Mouse (Mus musculus) liver, embryonic 12.5 days (tissue): Measurements from ENCODE around the gene Arid5b. TPM values are rescaled to one million over a fixed set of nuclear protein-coding genes. Genes with fewer than 3 reads are reported as not detected.

Experiments used
- ATAC-seq: fragments of 200-750 bp; cut with Nextera tagmentation; 2 replicates; pipeline ENCODE4 v1.8.0; 2017; ENCODE audit warnings: moderate number of reproducible peaks, mild to moderate bottlenecking, moderate library complexity
- H3K27ac ChIP-seq: fragments of 300-500 bp; sonication (generic); 2 replicates; pipeline ENCODE4 v1.5.1; 2016; ENCODE audit warnings: mild to moderate bottlenecking
- H3K27me3 ChIP-seq: fragments of 300-500 bp; sonication (generic); replicated peaks from 2 replicates; pipeline ENCODE4 v1.6.1; 2016; ENCODE audit warnings: mild to moderate bottlenecking, moderate library complexity
- H3K36me3 ChIP-seq: fragments of 300-500 bp; sonication (generic); 2 replicates; pipeline ENCODE4 v1.6.1; 2016; ENCODE audit warnings: mild to moderate bottlenecking, moderate library complexity
- H3K4me1 ChIP-seq: fragments of 300-500 bp; sonication (generic); 2 replicates; pipeline ENCODE4 v1.6.1; 2016
- H3K4me2 ChIP-seq: fragments of 300-500 bp; sonication (generic); 2 replicates; pipeline ENCODE4 v1.6.1; 2016; ENCODE audit warnings: mild to moderate bottlenecking, moderate library complexity
- H3K4me3 ChIP-seq: fragments of 300-500 bp; sonication (generic); 2 replicates; pipeline ENCODE4 v1.5.1; 2016; ENCODE audit warnings: mild to moderate bottlenecking, moderate library complexity
- H3K9ac ChIP-seq: fragments of 300-500 bp; sonication (generic); 2 replicates; pipeline ENCODE4 v1.6.1; 2016; ENCODE audit warnings: mild to moderate bottlenecking, moderate library complexity
- H3K9me3 ChIP-seq: fragments of 300-500 bp; sonication (generic); replicated peaks from 2 replicates; pipeline ENCODE4 v1.6.1; 2016; ENCODE audit warnings: mild to moderate bottlenecking, moderate library complexity
- WGBS: fragments of 180-500 bp; shearing (Covaris S2); methylation state at CpG from one replicate; pipeline ENCODE4 v1.1.7; 2016; ENCODE audit not compliant: insufficient replicate concordance; 5-methylcytosine and 5-hydroxymethylcytosine counted together
- polyA plus RNA-seq: library from polyadenylated mRNA; unstranded; fragments of >200 nt; fragmentation: Nextera tagmentation; extraction: Ambion mirVana; gene quantifications from 2 replicates; pipeline ENCODE4 v1.2.1, GENCODE M21; 2016

Gene Arid5b
- polyA plus RNA-seq, 1 experiment from 2014 or later: 7.2 TPM

DNA sequence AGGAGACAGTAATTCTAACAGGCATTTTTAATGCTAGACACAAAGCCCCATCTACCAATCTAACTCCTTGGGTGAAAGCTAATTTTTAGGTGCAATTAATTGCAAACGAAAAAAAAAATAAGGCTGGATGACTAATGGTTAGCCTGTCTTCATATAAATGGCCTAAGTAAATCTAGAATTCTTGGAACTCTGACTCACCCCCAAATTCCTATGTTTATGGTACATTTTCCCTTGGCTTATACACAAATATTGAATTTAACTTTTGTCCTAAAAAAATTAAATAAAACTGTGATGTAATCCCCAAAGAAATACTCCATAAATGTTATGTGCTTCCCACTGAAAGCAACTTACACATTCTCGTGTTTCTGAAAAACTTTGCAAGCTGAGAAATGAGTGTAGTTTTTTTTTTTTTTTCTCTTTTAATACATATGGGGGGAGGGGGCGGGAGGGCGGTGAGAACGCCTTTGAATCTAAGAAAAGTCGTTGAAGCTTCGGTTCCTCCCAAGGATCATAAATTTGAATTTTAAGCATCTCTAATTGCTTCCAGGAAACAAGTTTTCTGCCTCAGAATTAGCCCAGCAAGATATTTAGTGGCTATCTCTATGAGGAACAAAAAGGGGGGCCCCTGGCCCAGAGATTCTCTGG lies 31.8 kb downstream of the Arid5b start:
- no peaks in the 10 kb centered on the region for H3K9me3 ChIP-seq
- peaks cover 6% of the 10 kb centered on the region for H3K4me1 ChIP-seq
- H3K9ac ChIP-seq: no peak overlapping the region
- no peak overlapping the region for H3K4me2 ChIP-seq
- WGBS: 62% methylated on average over 7 of the region's 7 CpGs
- H3K27me3 ChIP-seq: no peaks in the 10 kb centered on the region
- H3K4me3 ChIP-seq: no peak overlapping the region
- H3K27ac ChIP-seq: no peak overlapping the region
- peaks cover 10% of the 10 kb centered on the region; the same call in 1 of the 2 replicates for H3K36me3 ChIP-seq
- ATAC-seq: no peak

DNA sequence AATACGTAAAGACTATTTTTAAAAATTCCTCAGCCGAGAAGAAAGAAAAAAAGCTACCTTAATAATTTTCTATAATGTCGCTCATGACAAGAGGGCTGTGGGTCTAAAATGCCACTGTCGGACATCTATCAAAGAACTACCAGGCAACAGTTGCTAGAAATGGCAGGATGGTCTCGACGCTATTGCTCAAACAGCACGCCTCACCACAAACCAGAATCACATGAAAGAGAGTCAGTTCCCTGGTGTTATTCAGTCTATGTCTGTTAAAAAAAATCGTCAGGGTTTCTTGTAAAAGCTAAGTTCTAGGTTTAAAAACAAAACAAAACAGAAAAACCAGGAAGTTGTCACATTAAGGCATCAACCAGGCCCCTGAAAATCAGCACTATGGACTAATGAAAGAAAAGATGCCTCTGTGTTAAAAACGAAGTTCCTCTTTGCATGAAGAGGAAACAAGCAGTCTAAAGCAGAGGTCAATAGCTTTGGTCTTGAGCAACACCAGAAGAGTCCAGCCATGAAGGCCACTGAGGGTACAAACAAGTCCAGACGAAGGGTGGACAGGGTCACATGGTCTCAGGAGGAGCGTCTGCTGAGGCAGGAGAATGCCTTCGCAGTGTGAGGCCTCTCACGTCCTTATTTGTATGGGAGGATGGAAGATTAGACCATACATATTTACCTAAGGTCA lies 37.6 kb downstream of the Arid5b start:
- Histone ChIP-seq H3K9ac (no peak overlapping the region), H3K9me3 (no peaks in the 10 kb centered on the region), H3K4me3 (no peak overlapping the region), H3K27me3 (no peaks in the 10 kb centered on the region), H3K4me1 (no peaks in the 10 kb centered on the region), H3K36me3 (peaks cover 15% of the 10 kb centered on the region; the same call in 1 of the 2 replicates), H3K27ac (no peak overlapping the region), H3K4me2 (no peak overlapping the region)
- ATAC-seq: no peak
- 49% methylated on average over 13 of the region's 13 CpGs for WGBS

GRCm38 (mm10) chr10:68240094-68240803 lies 38.3 kb downstream of the Arid5b start:
- 61% methylated on average over 3 of the region's 3 CpGs for WGBS
- no peak overlapping the region for H3K27ac ChIP-seq
- H3K4me2 ChIP-seq: no peak overlapping the region
- H3K36me3 ChIP-seq: peaks cover 15% of the 10 kb centered on the region; the same call in 1 of the 2 replicates
- H3K4me3 ChIP-seq: no peak overlapping the region
- H3K9ac ChIP-seq: no peak overlapping the region
- H3K9me3 ChIP-seq: no peaks in the 10 kb centered on the region
- ATAC-seq: no peak
- no peaks in the 10 kb centered on the region for H3K4me1 ChIP-seq
- no peaks in the 10 kb centered on the region for H3K27me3 ChIP-seq

DNA sequence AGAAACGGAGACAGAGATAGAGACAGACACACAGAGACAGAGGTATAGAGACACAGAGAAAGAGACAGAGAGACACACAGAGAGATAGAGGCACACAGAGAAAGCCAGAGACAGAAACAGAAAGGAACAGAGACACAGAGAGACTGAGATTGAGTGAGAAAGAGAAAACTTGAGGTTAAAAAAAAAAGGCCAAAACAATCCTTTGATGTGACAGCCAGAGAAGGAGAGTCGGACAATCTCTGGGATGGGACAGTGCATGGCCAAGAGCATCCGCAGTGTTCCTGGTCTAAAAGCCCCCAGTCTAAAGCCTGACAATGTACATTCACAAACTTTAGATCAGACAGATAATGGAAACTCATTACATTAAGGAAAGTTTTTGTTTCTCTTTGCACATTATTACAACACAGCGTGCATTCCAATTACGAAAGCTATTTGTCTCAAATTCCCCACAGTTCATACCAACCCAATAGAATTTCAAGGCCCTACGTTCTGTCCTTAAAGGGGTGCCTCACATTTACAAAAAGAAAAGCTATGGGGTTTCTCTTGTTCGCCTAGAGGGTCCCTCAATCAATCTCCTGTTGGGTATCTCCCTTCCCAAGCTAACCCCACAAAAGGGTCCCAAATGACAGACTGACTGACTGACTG lies 39.0 kb downstream of the Arid5b start:
- no peak overlapping the region for H3K9ac ChIP-seq
- peaks cover 15% of the 10 kb centered on the region; the same call in 1 of the 2 replicates for H3K36me3 ChIP-seq
- no peak overlapping the region for H3K4me2 ChIP-seq
- H3K4me3 ChIP-seq: no peak overlapping the region
- no peak for ATAC-seq
- no peak overlapping the region; the same call in 1 of the 2 replicates for H3K27ac ChIP-seq
- no peaks in the 10 kb centered on the region for H3K4me1 ChIP-seq
- no peaks in the 10 kb centered on the region for H3K9me3 ChIP-seq
- 69% methylated on average over 7 of the region's 7 CpGs for WGBS
- H3K27me3 ChIP-seq: no peaks in the 10 kb centered on the region

- H3K4me3 ChIP-seq: no peak overlapping the region
- H3K27ac ChIP-seq: no peak overlapping the region; the same call in 1 of the 2 replicates
- no peak for ATAC-seq
- no peak overlapping the region for H3K9ac ChIP-seq
- H3K4me1 ChIP-seq: no peaks in the 10 kb centered on the region
- peaks cover 21% of the 10 kb centered on the region; the same call in 1 of the 2 replicates for H3K36me3 ChIP-seq
- no peaks in the 10 kb centered on the region for H3K27me3 ChIP-seq
- H3K4me2 ChIP-seq: no peak overlapping the region
- no peaks in the 10 kb centered on the region for H3K9me3 ChIP-seq
- WGBS: 44% methylated on average over 5 of the region's 5 CpGs
Measured at GRCm38 (mm10) chr10:68238707-68239425, 39.7 kb downstream of the Arid5b start.

- Histone ChIP-seq H3K27ac (no peak overlapping the region), H3K9me3 (no peaks in the 10 kb centered on the region), H3K4me2 (no peak overlapping the region), H3K27me3 (no peaks in the 10 kb centered on the region), H3K36me3 (peaks cover 24% of the 10 kb centered on the region; the same call in 1 of the 2 replicates), H3K4me3 (no peak overlapping the region), H3K4me1 (no peaks in the 10 kb centered on the region), H3K9ac (no peak overlapping the region)
- ATAC-seq: no peak
- WGBS: 67% methylated on average over 3 of the region's 3 CpGs
Measured at GRCm38 (mm10) chr10:68238182-68238581, 40.4 kb downstream of the Arid5b start.

GRCm38 (mm10) chr10:68236956-68237455 lies 41.5 kb downstream of the Arid5b start:
- ATAC-seq: no peak
- WGBS: 83% methylated on average over 14 of the region's 14 CpGs
- H3K4me1 ChIP-seq: no peaks in the 10 kb centered on the region

DNA sequence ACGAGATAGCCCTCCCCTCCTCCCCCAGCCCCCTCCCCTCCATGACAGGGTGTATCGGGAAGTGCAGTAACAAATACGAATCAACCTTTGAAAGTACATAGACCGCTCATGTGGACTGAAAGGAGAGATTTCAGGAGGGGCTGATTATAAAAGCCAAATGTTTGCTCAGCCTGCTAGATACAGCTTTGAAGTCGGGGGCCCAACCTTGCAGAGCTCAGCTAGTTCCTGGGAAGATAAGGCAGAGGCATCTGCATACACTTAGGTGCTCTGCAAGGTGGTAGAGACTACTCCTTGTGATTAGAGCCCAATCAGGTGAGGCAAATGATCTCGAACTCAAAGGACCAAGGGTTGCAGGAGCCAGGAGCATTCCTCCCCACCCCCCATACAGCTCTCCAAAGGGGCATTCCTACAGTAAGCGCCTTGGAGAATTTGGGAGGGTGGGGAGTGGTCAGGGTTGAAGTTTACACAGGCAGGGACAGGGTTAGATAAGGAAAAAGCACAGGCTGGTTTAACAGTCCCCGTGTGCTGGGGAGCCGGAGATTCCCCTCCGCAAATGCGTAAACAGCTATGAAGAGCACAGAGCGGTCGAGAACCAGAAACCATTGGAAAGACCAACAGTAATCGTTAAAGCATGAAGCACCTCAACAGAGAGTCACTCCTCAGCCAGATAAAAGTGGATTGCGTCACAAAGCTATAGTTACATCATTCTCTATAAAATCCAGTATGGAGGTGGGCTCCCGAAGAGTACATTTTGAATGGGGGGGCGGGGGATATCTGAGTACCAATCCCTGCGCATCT lies 47.0 kb downstream of the Arid5b start:
- Histone ChIP-seq H3K4me3 (no peak overlapping the region), H3K4me1 (no peaks in the 10 kb centered on the region), H3K27ac (peak overlapping the region; percentile 31), H3K9me3 (no peaks in the 10 kb centered on the region), H3K9ac (no peak overlapping the region), H3K36me3 (peaks cover 9% of the 10 kb centered on the region; the same call in 1 of the 2 replicates), H3K27me3 (no peaks in the 10 kb centered on the region), H3K4me2 (peak overlapping the region; percentile 20)
- 51% methylated on average over 18 of the region's 18 CpGs for WGBS
- ATAC-seq: peak; percentile 50

More at GRCm38 (mm10) chr10:68236956-68237455, 41.5 kb downstream of the Arid5b start:
- no peaks in the 10 kb centered on the region for H3K9me3 ChIP-seq
- no peak overlapping the region for H3K27ac ChIP-seq
- no peak overlapping the region for H3K4me3 ChIP-seq
- H3K4me2 ChIP-seq: no peak overlapping the region
- H3K9ac ChIP-seq: no peak overlapping the region
- H3K27me3 ChIP-seq: no peaks in the 10 kb centered on the region
- H3K36me3 ChIP-seq: peaks cover 14% of the 10 kb centered on the region; the same call in 1 of the 2 replicates

DNA sequence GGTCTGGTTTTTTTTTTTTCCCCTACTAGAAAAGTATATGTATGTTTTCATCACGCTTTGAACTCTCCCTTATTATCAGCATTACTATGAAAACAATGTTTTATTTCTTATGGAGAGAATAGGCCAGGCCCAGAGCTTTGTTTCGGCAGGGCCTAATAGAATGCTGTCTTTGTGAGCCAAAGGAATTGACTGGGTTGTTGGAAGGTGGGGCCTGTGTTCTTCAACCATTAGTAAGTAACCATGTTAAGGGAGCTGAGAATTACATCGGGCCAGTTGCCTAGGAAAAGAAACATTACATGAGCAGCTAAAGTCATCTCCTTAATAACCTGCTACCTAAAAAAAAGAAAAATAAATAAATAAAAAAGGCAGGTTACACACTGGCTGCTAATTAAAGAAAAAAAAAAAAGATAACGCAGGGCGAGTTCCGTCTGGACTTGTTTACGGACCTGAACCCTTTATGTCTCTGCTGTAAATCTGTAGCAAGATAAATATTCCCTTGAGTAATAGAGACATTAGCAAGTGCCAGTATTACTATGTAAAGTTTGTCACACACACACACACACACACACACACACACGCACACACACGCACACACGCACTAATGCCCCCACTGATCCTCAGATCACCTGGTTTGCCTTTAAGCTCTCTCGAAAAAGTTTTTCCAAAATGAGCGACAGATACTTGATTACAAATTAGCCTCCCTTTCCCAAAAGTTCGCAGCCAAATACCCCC lies 47.7 kb downstream of the Arid5b start:
- Histone ChIP-seq H3K9me3 (no peaks in the 10 kb centered on the region), H3K27me3 (no peaks in the 10 kb centered on the region), H3K9ac (no peak overlapping the region), H3K36me3 (peaks cover 9% of the 10 kb centered on the region; the same call in 1 of the 2 replicates), H3K4me2 (peak overlapping the region; percentile 20; the same call in 1 of the 2 replicates), H3K4me1 (no peaks in the 10 kb centered on the region), H3K27ac (peak overlapping the region; percentile 31; the same call in 1 of the 2 replicates), H3K4me3 (no peak overlapping the region)
- ATAC-seq: no peak
- 69% methylated on average over 13 of the region's 13 CpGs for WGBS
